Mouse (Mus musculus): ENCODE measurements around the gene Tnfsf12.
"Not testable (repeated sequence)": the region's sequence is repeated elsewhere in the genome, so short reads cannot be mapped to it uniquely, and the experiment has no call there.

The Tnfsf12 gene

GRCm38 (mm10) chr11:69704613-69705010 lies 9.0 kb upstream of the Tnfsf12 start:
- DNase-seq (ENCODE audit: low read depth): no peak

GRCm38 (mm10) chr11:69703814-69704612 lies 8.4 kb upstream of the Tnfsf12 start:
- no peak for DNase-seq (ENCODE audit: low read depth)

GRCm38 (mm10) chr11:69703381-69703780 lies 7.7 kb upstream of the Tnfsf12 start:
- DNase-seq (ENCODE audit: low read depth): not testable (repeated sequence)

- not testable (repeated sequence) for DNase-seq (ENCODE audit: low read depth)
Measured at GRCm38 (mm10) chr11:69702886-69703285, 7.2 kb upstream of the Tnfsf12 start.

GRCm38 (mm10) chr11:69699595-69699994 lies 3.9 kb upstream of the Tnfsf12 start:
- DNase-seq (ENCODE audit: low read depth): no peak

- DNase-seq (ENCODE audit: low read depth): no peak
Measured at GRCm38 (mm10) chr11:69698574-69698973, 2.9 kb upstream of the Tnfsf12 start.

- no peak for DNase-seq (ENCODE audit: low read depth)
Measured at GRCm38 (mm10) chr11:69697396-69697795, 1.7 kb upstream of the Tnfsf12 start.

- DNase-seq (ENCODE audit: low read depth): no peak
Measured at GRCm38 (mm10) chr11:69695046-69695360, 646 bp downstream of the Tnfsf12 start.

- DNase-seq (ENCODE audit: low read depth): no peak
Measured at GRCm38 (mm10) chr11:69693421-69693965, 2.2 kb downstream of the Tnfsf12 start.

GRCm38 (mm10) chr11:69692863-69693262 lies 2.8 kb downstream of the Tnfsf12 start:
- DNase-seq (ENCODE audit: low read depth): no peak

- DNase-seq (ENCODE audit: low read depth): no peak
Measured at GRCm38 (mm10) chr11:69692196-69692811, 3.3 kb downstream of the Tnfsf12 start.

- DNase-seq (ENCODE audit: low read depth): no peak
Measured at GRCm38 (mm10) chr11:69689891-69690290, 5.8 kb downstream of the Tnfsf12 start.

- no peak for DNase-seq (ENCODE audit: low read depth)
Measured at GRCm38 (mm10) chr11:69687061-69687460, 8.6 kb downstream of the Tnfsf12 start.

- DNase-seq (ENCODE audit: low read depth): no peak
Measured at GRCm38 (mm10) chr11:69686377-69686776, 9.3 kb downstream of the Tnfsf12 start.

- DNase-seq (ENCODE audit: low read depth): peak; percentile 88
Measured at GRCm38 (mm10) chr11:69685526-69686148, 10.0 kb downstream of the Tnfsf12 start, which contains the start of gene Tnfsf13. Gene Tnfsf13, minus strand, starts transcription at chr11:69685784.

- DNase-seq (ENCODE audit: low read depth): no peak
Measured at GRCm38 (mm10) chr11:69684936-69685335, 10.7 kb downstream of the Tnfsf12 start.

GRCm38 (mm10) chr11:69684128-69684745 lies 11.4 kb downstream of the Tnfsf12 start:
- DNase-seq (ENCODE audit: low read depth): no peak

- no peak for DNase-seq (ENCODE audit: low read depth)
Measured at GRCm38 (mm10) chr11:69683576-69683975, 12.1 kb downstream of the Tnfsf12 start.

- DNase-seq (ENCODE audit: low read depth): peak; percentile 78
Measured at GRCm38 (mm10) chr11:69682840-69683533, 12.7 kb downstream of the Tnfsf12 start.

GRCm38 (mm10) chr11:69682209-69682839 lies 13.3 kb downstream of the Tnfsf12 start:
- no peak for DNase-seq (ENCODE audit: low read depth)
